Mouse (Mus musculus): ENCODE measurements around the gene Wfikkn1.

DNA sequence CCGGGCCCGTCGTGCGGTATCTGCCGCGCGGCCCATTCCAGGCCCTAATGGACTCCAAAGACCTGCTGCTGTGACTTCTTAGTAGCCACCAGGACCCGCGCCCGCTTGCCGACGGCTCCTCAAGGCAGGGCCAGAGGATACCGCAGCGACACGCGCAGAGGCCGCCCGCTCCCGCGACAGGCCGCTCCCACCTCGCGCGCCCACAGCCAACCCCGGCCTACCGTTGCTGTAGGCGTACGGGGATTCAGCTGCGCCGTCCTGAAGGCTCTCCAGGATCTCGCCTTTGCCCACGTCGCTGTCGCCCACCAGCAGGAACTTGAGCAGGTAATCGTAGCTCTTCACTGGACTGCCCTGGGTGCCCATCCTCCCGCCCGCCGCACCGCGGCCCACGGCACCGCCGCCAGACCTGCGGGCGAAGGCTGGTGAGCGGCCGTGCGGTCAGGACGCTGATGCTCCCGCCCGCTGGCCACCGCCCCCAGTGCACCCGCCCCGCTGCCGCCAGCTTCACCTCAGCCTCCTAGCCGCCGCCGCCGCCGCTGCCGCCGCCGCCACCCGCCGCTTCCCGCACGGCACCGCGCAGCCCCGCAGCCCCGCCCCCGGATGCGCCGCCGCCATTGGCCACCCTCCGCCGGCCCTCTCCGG lies 38.6 kb upstream of the Wfikkn1 start, which contains the start of gene Rab40c:
- TF ChIP-seq EP300 (IDR thresholded peaks at IDR 0.05; ENCODE audit: low read depth) (no peak), CTCF (IDR thresholded peaks at IDR 0.05; ENCODE audit: low read depth) (no peak)
